Mouse (Mus musculus): Measurements from ENCODE around the gene Zswim2. TPM values are rescaled to one million over a fixed set of nuclear protein-coding genes. Genes with fewer than 3 reads are reported as not detected.

Gene Zswim2
- polyA plus RNA-seq, 1 experiment from 2014 or later, result 0.53 TPM

- H3K9ac ChIP-seq (ENCODE audit: low read depth, low read length), result no peak overlapping the region
- H3K4me3 ChIP-seq (ENCODE audit: low read depth, low read length), result peak overlapping the region; percentile 29
- no peaks in the 10 kb centered on the region for H3K36me3 ChIP-seq (ENCODE audit: control insufficient read depth, insufficient read depth, low read length)
Observed at GRCm38 (mm10) chr2:83941378-83941777, 350 bp upstream of the Zswim2 start.

GRCm38 (mm10) chr2:83929478-83930088 lies 11.4 kb downstream of the Zswim2 start:
- H3K4me2 ChIP-seq (ENCODE audit: low read depth, low read length), result no peak overlapping the region
- H3K27ac ChIP-seq (replicated peaks; ENCODE audit: low read depth, low read length), result no peak overlapping the region
- no peak overlapping the region for H3K4me3 ChIP-seq (ENCODE audit: low read depth, low read length)
- no peaks in the 10 kb centered on the region for H3K27me3 ChIP-seq (replicated peaks; ENCODE audit: control insufficient read depth, insufficient read depth, low read length)
- 29% methylated on average over 2 of the region's 2 CpGs for WGBS
- H3K4me1 ChIP-seq (ENCODE audit: control insufficient read depth, insufficient read depth, low read length), result no peaks in the 10 kb centered on the region
- peak; percentile 6 for DNase-seq (ENCODE audit: low spot score)
- no peaks in the 10 kb centered on the region for H3K9me3 ChIP-seq (ENCODE audit: control insufficient read depth, low read length)
- no peak overlapping the region for H3K9ac ChIP-seq (ENCODE audit: low read depth, low read length)
- no peak for ATAC-seq (ENCODE audit: low read depth)
- no peaks in the 10 kb centered on the region for H3K36me3 ChIP-seq (ENCODE audit: control insufficient read depth, insufficient read depth, low read length)

More at GRCm38 (mm10) chr2:83941378-83941777, 350 bp upstream of the Zswim2 start:
- Histone ChIP-seq H3K4me2 (ENCODE audit: low read depth, low read length) (peak overlapping the region; percentile 58), H3K9me3 (ENCODE audit: control insufficient read depth, low read length) (no peaks in the 10 kb centered on the region), H3K27ac (replicated peaks; ENCODE audit: low read depth, low read length) (no peak overlapping the region), H3K4me1 (ENCODE audit: control insufficient read depth, insufficient read depth, low read length) (no peaks in the 10 kb centered on the region), H3K27me3 (replicated peaks; ENCODE audit: control insufficient read depth, insufficient read depth, low read length) (no peaks in the 10 kb centered on the region; the same call in 1 of the 2 replicates)
- peak; percentile 53 for ATAC-seq (ENCODE audit: low read depth)
- peak; percentile 23 for DNase-seq (ENCODE audit: low spot score)
- WGBS, result 22% methylated on average over 3 of the region's 3 CpGs

- no peak overlapping the region for H3K27ac ChIP-seq (replicated peaks; ENCODE audit: low read depth, low read length)
- H3K27me3 ChIP-seq (replicated peaks; ENCODE audit: control insufficient read depth, insufficient read depth, low read length), result no peaks in the 10 kb centered on the region
- no peak overlapping the region for H3K4me3 ChIP-seq (ENCODE audit: low read depth, low read length)
- no peak overlapping the region for H3K9ac ChIP-seq (ENCODE audit: low read depth, low read length)
- no peaks in the 10 kb centered on the region for H3K4me1 ChIP-seq (ENCODE audit: control insufficient read depth, insufficient read depth, low read length)
- no peaks in the 10 kb centered on the region for H3K36me3 ChIP-seq (ENCODE audit: control insufficient read depth, insufficient read depth, low read length)
- whole genome bisulfite sequencing, result 70% methylated on average over 2 of the region's 2 CpGs
- DNase-seq (ENCODE audit: low spot score) (no peak), ATAC-seq (ENCODE audit: low read depth) (no peak)
- no peaks in the 10 kb centered on the region for H3K9me3 ChIP-seq (ENCODE audit: control insufficient read depth, low read length)
- H3K4me2 ChIP-seq (ENCODE audit: low read depth, low read length), result no peak overlapping the region
Observed at GRCm38 (mm10) chr2:83901896-83902540, 39.0 kb downstream of the Zswim2 start.

DNA sequence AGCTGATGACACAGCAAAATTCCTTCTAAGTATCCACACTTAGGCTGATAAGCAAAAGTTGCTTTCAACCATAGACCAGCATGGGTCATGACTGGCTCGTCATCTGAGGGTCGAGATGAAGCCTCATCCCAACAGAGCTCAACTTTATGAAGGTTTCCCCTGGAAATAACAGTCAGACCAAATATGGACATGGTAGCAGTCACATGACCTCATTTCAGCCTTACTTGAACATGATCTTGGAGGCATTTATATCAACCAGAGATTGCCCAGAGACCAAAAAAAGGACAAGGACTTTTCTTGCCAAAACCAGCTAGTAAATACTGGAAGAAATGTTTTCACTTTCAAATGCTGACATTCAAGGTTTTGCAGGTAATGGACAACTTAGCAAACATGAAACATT lies 47.3 kb downstream of the Zswim2 start:
- H3K27me3 ChIP-seq (replicated peaks; ENCODE audit: control insufficient read depth, insufficient read depth, low read length), result no peaks in the 10 kb centered on the region
- H3K36me3 ChIP-seq (ENCODE audit: control insufficient read depth, insufficient read depth, low read length), result no peaks in the 10 kb centered on the region
- H3K27ac ChIP-seq (replicated peaks; ENCODE audit: low read depth, low read length), result no peak overlapping the region
- 83% methylated on average over 2 of the region's 2 CpGs for WGBS
- DNase-seq (ENCODE audit: low spot score), result no peak
- no peak overlapping the region for H3K9ac ChIP-seq (ENCODE audit: low read depth, low read length)
- H3K4me1 ChIP-seq (ENCODE audit: control insufficient read depth, insufficient read depth, low read length), result no peaks in the 10 kb centered on the region
- H3K4me3 ChIP-seq (ENCODE audit: low read depth, low read length), result no peak overlapping the region
- no peak for ATAC-seq (ENCODE audit: low read depth)
- no peaks in the 10 kb centered on the region for H3K9me3 ChIP-seq (ENCODE audit: control insufficient read depth, low read length)
- no peak overlapping the region for H3K4me2 ChIP-seq (ENCODE audit: low read depth, low read length)

DNA sequence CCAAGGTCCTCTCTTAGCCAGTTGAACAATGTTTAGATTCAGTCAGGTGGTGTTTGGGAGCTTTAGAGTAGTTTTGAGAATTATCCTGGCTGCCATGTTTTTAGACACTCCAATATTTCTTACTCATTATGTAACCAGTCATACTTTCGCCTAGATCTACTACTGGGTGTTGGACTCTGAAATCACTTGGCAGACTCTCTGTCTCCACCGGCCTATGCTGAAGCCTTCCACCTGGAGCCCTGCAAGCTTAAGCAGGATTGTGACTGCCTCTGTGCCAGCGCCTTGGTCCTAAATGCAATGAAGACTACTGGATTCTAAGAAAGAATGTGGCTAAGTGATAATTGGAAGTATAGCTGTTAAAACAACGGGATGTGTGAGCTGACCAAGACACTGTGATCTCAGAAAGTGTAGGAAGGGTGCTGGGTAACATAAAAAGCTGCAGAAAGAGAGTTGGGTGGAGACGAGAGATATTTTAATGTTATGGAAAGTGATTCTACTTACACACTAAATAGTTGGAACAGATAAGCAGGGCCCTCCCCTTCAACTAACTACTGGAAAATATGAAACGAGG lies 57.1 kb downstream of the Zswim2 start:
- no peak overlapping the region for H3K4me2 ChIP-seq (ENCODE audit: low read depth, low read length)
- no peaks in the 10 kb centered on the region for H3K9me3 ChIP-seq (ENCODE audit: control insufficient read depth, low read length)
- DNase-seq (ENCODE audit: low spot score) (no peak), ATAC-seq (ENCODE audit: low read depth) (no peak)
- peaks cover 8% of the 10 kb centered on the region for H3K36me3 ChIP-seq (ENCODE audit: control insufficient read depth, insufficient read depth, low read length)
- H3K4me1 ChIP-seq (ENCODE audit: control insufficient read depth, insufficient read depth, low read length), result no peaks in the 10 kb centered on the region
- no peak overlapping the region for H3K27ac ChIP-seq (replicated peaks; ENCODE audit: low read depth, low read length)
- no peak overlapping the region for H3K9ac ChIP-seq (ENCODE audit: low read depth, low read length)
- H3K4me3 ChIP-seq (ENCODE audit: low read depth, low read length), result no peak overlapping the region
- WGBS, result 83% methylated on average over 6 of the region's 6 CpGs
- no peaks in the 10 kb centered on the region for H3K27me3 ChIP-seq (replicated peaks; ENCODE audit: control insufficient read depth, insufficient read depth, low read length)

Other genes with a start within 250 kb of the Zswim2 start
- 92.5 and 105 TPM in 2 replicates for gene Itgav, start 216.8 kb downstream of the Zswim2 start, polyA plus RNA-seq (2014; fragmentation: Nextera tagmentation; extraction: Ambion mirVana)
- 21.0 TPM in 2 replicates for gene Fam171b, start 128.6 kb downstream of the Zswim2 start, polyA plus RNA-seq (2014; fragmentation: Nextera tagmentation; extraction: Ambion mirVana)
- not detected in 2 replicates for gene Gm13698, start 14.5 kb upstream of the Zswim2 start, polyA plus RNA-seq (2014; fragmentation: Nextera tagmentation; extraction: Ambion mirVana)
- gene Gm13693, start 20.3 kb upstream of the Zswim2 start, polyA plus RNA-seq (2014; fragmentation: Nextera tagmentation; extraction: Ambion mirVana), result not detected in 2 replicates
- not detected in 2 replicates for gene Gm13695, start 26.1 kb upstream of the Zswim2 start, polyA plus RNA-seq (2014; fragmentation: Nextera tagmentation; extraction: Ambion mirVana)
- gene Gm13696, start 31.9 kb upstream of the Zswim2 start, polyA plus RNA-seq (2014; fragmentation: Nextera tagmentation; extraction: Ambion mirVana), result not detected in 2 replicates
- gene Gm13694, start 37.7 kb upstream of the Zswim2 start, polyA plus RNA-seq (2014; fragmentation: Nextera tagmentation; extraction: Ambion mirVana), result not detected in 2 replicates
- gene Gm13697, start 43.5 kb upstream of the Zswim2 start, polyA plus RNA-seq (2014; fragmentation: Nextera tagmentation; extraction: Ambion mirVana), result not detected in 2 replicates
- gene Gm13691, start 49.3 kb upstream of the Zswim2 start, polyA plus RNA-seq (2014; fragmentation: Nextera tagmentation; extraction: Ambion mirVana), result not detected in 2 replicates